Mouse (Mus musculus) heart, embryonic 12.5 days (tissue): ENCODE data around the gene Sprn. TPM values are rescaled to one million over a fixed set of nuclear protein-coding genes. Genes with fewer than 3 reads are reported as not detected.

Experiments used
- ATAC-seq: fragments of 200-750 bp; cut with Nextera tagmentation; 2 replicates; pipeline ENCODE4 v1.8.0; 2017; ENCODE audit warnings: moderate TSS enrichment, moderate library complexity; ENCODE audit not compliant: insufficient number of reproducible peaks, low FRiP score
- H3K27ac ChIP-seq: fragments of 300-500 bp; sonication (generic); 2 replicates; pipeline ENCODE4 v1.5.1; 2016; ENCODE audit warnings: mild to moderate bottlenecking, moderate library complexity; ENCODE audit not compliant: poor library complexity, severe bottlenecking
- H3K27me3 ChIP-seq: fragments of 300-500 bp; sonication (generic); replicated peaks from 2 replicates; pipeline ENCODE4 v1.6.1; 2016; ENCODE audit warnings: mild to moderate bottlenecking, moderate library complexity
- H3K36me3 ChIP-seq: fragments of 300-500 bp; sonication (generic); 2 replicates; pipeline ENCODE4 v1.6.1; 2016; ENCODE audit warnings: mild to moderate bottlenecking, moderate library complexity
- H3K4me1 ChIP-seq: fragments of 300-500 bp; sonication (generic); replicated peaks from 2 replicates; pipeline ENCODE4 v1.6.1; 2016; ENCODE audit warnings: mild to moderate bottlenecking
- H3K4me2 ChIP-seq: fragments of 300-500 bp; sonication (generic); 2 replicates; pipeline ENCODE4 v1.6.1; 2016; ENCODE audit warnings: mild to moderate bottlenecking, moderate library complexity
- H3K4me3 ChIP-seq: fragments of 300-500 bp; sonication (generic); 2 replicates; pipeline ENCODE4 v1.5.1; 2016; ENCODE audit warnings: mild to moderate bottlenecking
- H3K9ac ChIP-seq: fragments of 300-500 bp; sonication (generic); 2 replicates; pipeline ENCODE4 v1.6.1; 2016; ENCODE audit warnings: mild to moderate bottlenecking, moderate library complexity
- H3K9me3 ChIP-seq: fragments of 300-500 bp; sonication (generic); replicated peaks from 2 replicates; pipeline ENCODE4 v1.6.1; 2016; ENCODE audit warnings: mild to moderate bottlenecking, moderate library complexity
- WGBS: fragments of 180-500 bp; shearing (Covaris S2); methylation state at CpG from one replicate; pipeline ENCODE4 v1.1.7; 2016; 5-methylcytosine and 5-hydroxymethylcytosine counted together
- polyA plus RNA-seq: library from polyadenylated mRNA; unstranded; fragments of >200 nt; fragmentation: Nextera tagmentation; extraction: Ambion mirVana; gene quantifications from 2 replicates; pipeline ENCODE4 v1.2.1, GENCODE M21; 2016

The Sprn gene
- polyA plus RNA-seq, 1 experiment from 2014 or later: 0.08 TPM

DNA sequence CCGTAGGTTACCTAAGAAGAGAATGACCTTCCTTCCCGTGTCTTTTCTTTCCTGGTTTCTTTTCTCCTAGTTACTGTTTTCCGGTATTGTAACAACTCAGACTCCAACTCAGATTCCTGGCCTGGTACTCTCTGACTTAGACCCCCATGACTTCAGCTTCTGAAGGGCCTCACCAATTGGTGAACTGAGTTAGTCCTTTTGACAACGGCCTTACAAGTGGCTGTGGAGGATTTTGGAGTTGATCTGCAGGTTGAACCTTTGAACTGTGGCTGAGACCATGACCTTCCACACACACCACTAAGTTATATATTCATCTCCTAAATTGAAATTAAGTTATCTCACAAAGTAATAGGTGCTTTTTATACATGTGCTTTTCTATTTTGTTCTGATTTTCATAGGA is 29.5 kb upstream of the Sprn start:
- WGBS: 72% methylated on average over 4 of the region's 4 CpGs
- Histone ChIP-seq H3K4me3 (no peak overlapping the region), H3K9me3 (no peaks in the 10 kb centered on the region), H3K36me3 (no peaks in the 10 kb centered on the region), H3K9ac (no peak overlapping the region), H3K4me1 (no peaks in the 10 kb centered on the region), H3K4me2 (no peak overlapping the region), H3K27me3 (no peaks in the 10 kb centered on the region; the same call in 1 of the 2 replicates), H3K27ac (no peak overlapping the region)
- ATAC-seq: no peak

DNA sequence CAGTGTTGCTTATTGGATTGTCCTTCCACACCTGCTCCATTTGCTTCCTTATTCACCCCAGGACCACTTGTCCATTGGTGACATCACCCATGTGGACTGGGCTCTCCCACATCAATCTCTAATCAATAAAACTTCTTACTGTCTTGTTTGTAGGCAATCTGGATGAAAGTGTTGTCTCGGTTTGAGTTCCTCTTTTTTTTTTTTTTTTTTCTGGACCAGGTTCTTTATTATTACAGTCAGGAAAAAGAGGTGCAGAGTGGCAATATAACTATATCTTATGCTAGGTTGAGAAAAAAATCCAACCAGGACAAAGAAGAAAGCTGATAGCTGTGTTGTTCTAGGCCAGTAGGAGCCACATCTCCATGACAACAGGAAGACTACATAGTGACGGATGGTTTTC is 26.0 kb upstream of the Sprn start:
- ATAC-seq: no peak
- H3K4me2 ChIP-seq: no peak overlapping the region
- no peaks in the 10 kb centered on the region for H3K4me1 ChIP-seq
- H3K9ac ChIP-seq: no peak overlapping the region
- no peaks in the 10 kb centered on the region for H3K9me3 ChIP-seq
- 69% methylated on average over 2 of the region's 2 CpGs for whole genome bisulfite sequencing
- no peaks in the 10 kb centered on the region for H3K36me3 ChIP-seq
- H3K27ac ChIP-seq: no peak overlapping the region
- no peaks in the 10 kb centered on the region; the same call in 1 of the 2 replicates for H3K27me3 ChIP-seq
- H3K4me3 ChIP-seq: no peak overlapping the region

DNA sequence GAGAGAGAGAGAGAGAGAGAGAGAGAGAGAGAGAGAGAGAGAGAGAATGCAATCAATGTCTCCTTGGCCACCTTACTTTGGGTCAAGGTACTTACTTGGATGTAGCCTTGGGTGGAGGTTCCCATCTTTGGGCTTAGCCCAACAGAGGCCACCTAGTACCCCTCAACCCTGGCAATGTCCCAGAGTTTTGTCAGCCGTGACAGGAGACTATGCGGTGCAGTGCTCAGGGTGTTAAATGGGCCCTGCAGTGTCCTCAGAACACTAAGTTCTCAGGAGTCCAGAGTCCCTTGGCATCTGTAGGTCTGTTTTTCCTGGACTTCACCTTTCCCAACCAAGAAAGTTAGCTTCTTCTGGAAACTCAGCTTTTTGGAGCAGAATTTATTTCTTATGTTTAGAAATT is 24.5 kb upstream of the Sprn start:
- Histone ChIP-seq H3K4me3 (no peak overlapping the region), H3K4me2 (no peak overlapping the region), H3K9ac (no peak overlapping the region), H3K36me3 (no peaks in the 10 kb centered on the region), H3K4me1 (no peaks in the 10 kb centered on the region), H3K9me3 (no peaks in the 10 kb centered on the region), H3K27me3 (no peaks in the 10 kb centered on the region; the same call in 1 of the 2 replicates), H3K27ac (no peak overlapping the region)
- WGBS: 85% methylated on average over 2 of the region's 2 CpGs
- no peak for ATAC-seq

DNA sequence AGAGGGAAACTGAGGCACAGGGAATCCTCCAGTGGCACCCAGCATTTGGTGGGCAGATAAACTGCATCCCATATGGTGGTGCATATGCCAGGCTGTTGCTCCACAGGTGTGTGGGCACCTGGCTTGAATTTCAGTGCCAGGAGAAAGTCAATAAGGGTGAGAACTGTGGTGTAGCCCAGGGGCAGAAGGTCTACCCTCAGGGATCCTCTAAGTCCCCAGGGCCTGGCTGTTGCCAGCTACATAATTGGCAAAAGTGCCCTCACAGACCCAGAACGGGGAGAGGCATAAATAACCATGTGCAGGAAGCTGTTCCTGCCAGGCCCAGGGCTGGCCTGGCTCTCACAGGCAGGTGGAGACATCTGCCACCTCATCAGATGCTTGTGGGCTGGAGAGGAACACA is 18.3 kb upstream of the Sprn start, which contains the start of gene Olfr523:
TSS of gene Olfr523 (plus strand) at position 282 of the 400 bp plus-strand sequence.
- no peak within 1 kb of the TSS for H3K4me2 ChIP-seq
- no peak within 1 kb of the TSS for H3K4me3 ChIP-seq
- H3K27ac ChIP-seq: no peak within 1 kb of the TSS
- no peaks in the 10 kb centered on the region for H3K4me1 ChIP-seq
- no peaks in the 10 kb centered on the region; the same call in 1 of the 2 replicates for H3K27me3 ChIP-seq
- no peaks in the 10 kb centered on the region for H3K9me3 ChIP-seq
- no peaks in the 10 kb centered on the region for H3K36me3 ChIP-seq
- WGBS: 39% methylated on average over 1 of the region's 1 CpGs
- no peak for ATAC-seq
- H3K9ac ChIP-seq: no peak within 1 kb of the TSS

DNA sequence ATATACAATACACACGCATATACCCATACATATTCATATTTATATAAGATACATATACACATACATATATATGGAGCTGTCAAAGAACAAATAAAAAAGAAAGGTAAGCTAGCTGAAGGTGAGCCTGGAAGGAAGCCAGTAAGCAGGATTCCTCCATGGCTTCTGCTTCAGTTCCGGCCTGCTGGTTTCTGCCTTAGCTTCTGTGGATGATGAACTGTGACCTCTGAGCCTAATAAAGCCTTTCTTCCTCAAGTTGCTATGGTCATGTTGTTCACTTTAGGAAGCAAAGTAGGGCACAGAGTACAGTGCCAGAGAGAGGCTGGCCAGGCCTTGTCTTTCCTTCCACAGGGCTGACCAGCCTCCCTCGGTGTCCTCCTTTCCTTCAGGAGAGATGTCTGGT is 16.2 kb upstream of the Sprn start:
- H3K4me2 ChIP-seq: no peak overlapping the region
- H3K9me3 ChIP-seq: no peaks in the 10 kb centered on the region
- no peak for ATAC-seq
- H3K36me3 ChIP-seq: no peaks in the 10 kb centered on the region
- H3K27ac ChIP-seq: no peak overlapping the region
- H3K4me3 ChIP-seq: no peak overlapping the region
- H3K9ac ChIP-seq: no peak overlapping the region
- no peaks in the 10 kb centered on the region for H3K4me1 ChIP-seq
- no peaks in the 10 kb centered on the region; the same call in 1 of the 2 replicates for H3K27me3 ChIP-seq
- 89% methylated on average over 3 of the region's 3 CpGs for WGBS

DNA sequence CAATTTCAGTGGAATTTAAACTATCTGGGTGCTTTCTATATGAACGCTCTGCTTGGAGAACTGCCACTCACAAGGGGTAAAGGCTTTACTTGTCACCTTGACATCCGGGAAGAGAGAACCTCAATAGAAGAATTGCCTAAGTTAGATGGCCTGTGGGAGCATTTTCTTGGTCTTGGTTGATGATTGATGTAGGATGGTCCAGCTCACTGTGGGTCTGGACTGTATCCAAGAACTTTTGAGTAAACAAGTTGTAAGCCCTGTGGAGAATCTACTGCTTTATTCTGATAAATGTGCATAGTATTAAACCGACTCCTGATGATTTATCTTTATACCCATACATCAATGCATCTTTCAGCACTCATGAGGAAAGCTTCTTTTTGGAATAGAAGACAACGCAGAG is 14.7 kb upstream of the Sprn start:
- H3K27me3 ChIP-seq: no peaks in the 10 kb centered on the region
- WGBS: 71% methylated on average over 4 of the region's 4 CpGs
- ATAC-seq: no peak
- no peak overlapping the region for H3K4me3 ChIP-seq
- H3K4me1 ChIP-seq: no peaks in the 10 kb centered on the region
- no peaks in the 10 kb centered on the region for H3K36me3 ChIP-seq
- no peak overlapping the region for H3K9ac ChIP-seq
- no peak overlapping the region for H3K27ac ChIP-seq
- H3K9me3 ChIP-seq: no peaks in the 10 kb centered on the region
- no peak overlapping the region for H3K4me2 ChIP-seq

DNA sequence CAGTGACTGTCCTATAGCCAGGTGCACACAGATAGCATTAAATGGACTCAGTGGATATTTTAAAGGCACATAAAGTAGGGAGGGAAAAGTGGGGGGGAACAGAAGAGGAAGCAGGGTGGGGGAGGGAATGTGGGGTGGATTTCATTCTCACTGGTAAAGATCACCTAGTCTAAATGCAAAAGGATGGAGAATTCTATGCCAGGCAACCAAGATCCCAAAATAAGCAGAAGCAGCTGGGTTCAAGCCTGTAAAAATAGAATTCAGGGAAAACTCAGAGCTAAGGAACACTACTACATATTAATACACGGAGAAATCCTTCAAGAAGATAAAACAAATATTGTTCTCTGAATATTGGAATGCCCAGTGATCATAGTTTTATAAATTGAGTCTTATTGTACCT is 13.3 kb upstream of the Sprn start:
- Histone ChIP-seq H3K27me3 (no peaks in the 10 kb centered on the region), H3K27ac (no peak overlapping the region), H3K9me3 (no peaks in the 10 kb centered on the region), H3K4me1 (no peaks in the 10 kb centered on the region), H3K36me3 (no peaks in the 10 kb centered on the region), H3K9ac (no peak overlapping the region), H3K4me3 (no peak overlapping the region), H3K4me2 (no peak overlapping the region)
- ATAC-seq: no peak
- 73% methylated on average over 1 of the region's 1 CpGs for WGBS

DNA sequence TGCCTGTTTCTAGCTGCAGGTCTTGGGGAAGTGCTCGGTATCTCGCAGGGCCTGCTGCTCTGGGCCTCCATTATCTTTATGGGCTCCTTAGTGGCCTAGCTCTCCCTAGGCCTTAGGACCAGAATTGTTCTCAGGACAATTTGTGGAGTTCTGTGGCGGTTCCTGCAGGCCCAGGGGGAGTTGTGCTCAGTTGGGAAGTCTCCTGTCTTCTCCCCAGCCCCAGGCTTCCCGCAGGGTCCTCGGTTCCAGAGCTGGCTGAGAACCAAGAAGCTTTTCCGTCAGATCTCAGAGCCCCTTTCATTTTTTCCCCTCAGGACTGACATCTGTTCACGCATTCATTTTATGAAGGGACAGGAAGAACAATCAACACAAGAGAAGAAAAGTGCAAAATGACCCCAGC is 10.0 kb upstream of the Sprn start, which contains the start of gene Olfr522:
TSS of gene Olfr522 (minus strand) at position 101 of the 400 bp plus-strand sequence.
- Histone ChIP-seq H3K4me3 (no peak within 1 kb of the TSS), H3K9ac (no peak within 1 kb of the TSS), H3K9me3 (no peaks in the 10 kb centered on the region), H3K4me2 (no peak within 1 kb of the TSS), H3K27ac (no peak within 1 kb of the TSS), H3K27me3 (no peaks in the 10 kb centered on the region), H3K4me1 (no peaks in the 10 kb centered on the region), H3K36me3 (no peaks in the 10 kb centered on the region)
- no peak for ATAC-seq
- WGBS: 70% methylated on average over 7 of the region's 7 CpGs

DNA sequence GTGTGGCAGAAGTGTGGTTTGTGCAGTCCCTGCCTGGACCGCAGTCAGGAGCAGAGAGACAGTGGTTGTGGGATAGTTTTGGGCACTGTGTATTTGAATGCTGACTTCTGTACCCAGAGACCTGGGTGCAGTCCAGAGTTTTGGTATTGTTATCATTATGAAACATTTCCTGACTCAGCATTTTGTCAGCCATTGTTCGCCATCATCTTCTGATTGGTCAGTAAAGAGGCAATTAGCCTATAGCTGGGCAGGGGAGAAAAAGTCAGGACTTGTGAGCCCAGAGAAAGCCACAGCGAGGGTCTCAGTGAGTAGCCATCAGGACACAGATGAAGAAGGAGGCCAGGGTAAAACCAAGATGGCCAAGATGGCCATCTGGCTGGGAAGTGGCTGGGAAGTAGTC is 5.7 kb upstream of the Sprn start:
- H3K4me1 ChIP-seq: no peaks in the 10 kb centered on the region
- H3K9me3 ChIP-seq: no peaks in the 10 kb centered on the region
- no peak overlapping the region for H3K27ac ChIP-seq
- H3K9ac ChIP-seq: no peak overlapping the region
- H3K27me3 ChIP-seq: peaks cover 27% of the 10 kb centered on the region
- no peaks in the 10 kb centered on the region for H3K36me3 ChIP-seq
- no peak overlapping the region for H3K4me3 ChIP-seq
- WGBS: 73% methylated on average over 3 of the region's 3 CpGs
- ATAC-seq: no peak
- no peak overlapping the region for H3K4me2 ChIP-seq

DNA sequence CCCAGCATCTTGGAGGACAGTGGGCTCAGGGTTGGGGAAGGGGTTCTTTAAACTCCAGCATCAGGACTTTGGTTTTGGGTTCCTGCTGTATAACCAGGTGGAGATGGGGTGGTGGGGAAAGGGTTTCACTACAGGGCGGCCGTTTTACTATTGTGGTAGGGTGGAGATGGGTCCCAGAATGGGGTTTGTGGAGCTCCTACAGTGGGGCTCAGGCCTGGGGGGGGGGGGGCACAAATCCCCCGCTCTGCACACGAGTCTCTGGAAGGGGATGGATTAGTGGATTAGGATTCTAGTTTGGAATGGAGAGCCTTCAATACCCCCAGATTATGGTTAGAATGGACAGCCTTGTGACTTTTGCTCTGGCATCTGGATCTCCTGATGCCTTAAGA is 854 bp downstream of the Sprn start:
- ATAC-seq: no peak
- peak overlapping the region; percentile 56 for H3K4me2 ChIP-seq
- peaks cover 4% of the 10 kb centered on the region; the same call in 1 of the 2 replicates for H3K36me3 ChIP-seq
- peaks cover 67% of the 10 kb centered on the region for H3K27me3 ChIP-seq
- H3K27ac ChIP-seq: no peak overlapping the region
- H3K9ac ChIP-seq: 0 out of 2 replicates have a peak overlapping the region, but pooled peaks have one; percentile 43
- H3K9me3 ChIP-seq: no peaks in the 10 kb centered on the region
- H3K4me1 ChIP-seq: peaks cover 15% of the 10 kb centered on the region
- peak overlapping the region; percentile 18; the same call in 1 of the 2 replicates for H3K4me3 ChIP-seq
- WGBS: 18% methylated on average over 4 of the region's 4 CpGs

DNA sequence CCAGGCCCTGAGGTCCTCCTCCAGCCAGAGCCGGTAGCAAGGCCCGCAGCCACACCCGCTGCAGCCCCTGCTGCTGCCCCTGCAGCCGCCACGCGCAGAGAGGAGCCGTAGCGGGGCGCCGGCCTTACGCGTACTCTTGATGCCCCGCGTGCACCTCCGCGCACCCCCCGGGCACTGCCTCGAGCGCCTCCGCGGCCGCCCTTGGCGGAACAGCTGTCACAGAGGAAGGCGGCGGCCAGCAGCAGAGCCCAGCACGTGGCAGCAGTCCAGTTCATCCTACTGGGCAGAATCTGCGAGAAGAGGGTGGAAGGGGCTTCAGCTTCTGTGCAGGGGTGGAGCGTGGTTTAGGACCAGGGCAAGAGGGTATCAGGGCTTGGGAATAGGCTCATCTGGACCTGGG is 1.3 kb downstream of the Sprn start:
- WGBS: 6% methylated on average over 28 of the region's 28 CpGs
- Histone ChIP-seq H3K36me3 (peaks cover 4% of the 10 kb centered on the region; the same call in 1 of the 2 replicates), H3K9me3 (no peaks in the 10 kb centered on the region), H3K4me2 (peak overlapping the region; percentile 55), H3K27me3 (peaks cover 63% of the 10 kb centered on the region), H3K27ac (no peak overlapping the region), H3K4me1 (peaks cover 15% of the 10 kb centered on the region), H3K4me3 (peak overlapping the region; percentile 18), H3K9ac (peak overlapping the region; percentile 43; the same call in 1 of the 2 replicates)
- ATAC-seq: no peak

DNA sequence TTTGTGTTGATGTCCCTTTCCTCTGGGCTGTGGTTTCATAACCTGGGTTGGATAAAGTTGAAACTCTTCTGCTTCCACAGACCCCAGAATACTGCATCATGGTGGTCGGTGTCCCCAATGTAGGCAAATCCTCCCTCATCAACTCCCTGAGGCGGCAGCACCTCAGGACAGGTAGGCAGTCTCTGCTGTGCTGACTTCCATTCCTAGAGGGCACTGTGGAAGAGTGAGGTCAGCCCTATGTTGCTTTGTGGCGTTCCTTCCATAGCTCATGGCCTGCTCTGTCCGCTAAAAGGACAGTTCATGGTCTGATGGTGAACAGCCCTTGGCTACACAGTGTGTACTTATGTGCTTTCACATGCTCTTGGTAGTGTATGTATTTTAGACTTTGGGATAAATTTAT is 10.1 kb downstream of the Sprn start:
- no peaks in the 10 kb centered on the region for H3K9me3 ChIP-seq
- H3K9ac ChIP-seq: no peak overlapping the region
- no peak overlapping the region for H3K27ac ChIP-seq
- H3K36me3 ChIP-seq: peaks cover 11% of the 10 kb centered on the region
- no peaks in the 10 kb centered on the region for H3K27me3 ChIP-seq
- WGBS: 74% methylated on average over 4 of the region's 4 CpGs
- no peaks in the 10 kb centered on the region for H3K4me1 ChIP-seq
- no peak overlapping the region for H3K4me2 ChIP-seq
- ATAC-seq: no peak
- H3K4me3 ChIP-seq: no peak overlapping the region
